7 mouse cellular contexts compared by ENCODE assay signal in the genomic region with DNA sequence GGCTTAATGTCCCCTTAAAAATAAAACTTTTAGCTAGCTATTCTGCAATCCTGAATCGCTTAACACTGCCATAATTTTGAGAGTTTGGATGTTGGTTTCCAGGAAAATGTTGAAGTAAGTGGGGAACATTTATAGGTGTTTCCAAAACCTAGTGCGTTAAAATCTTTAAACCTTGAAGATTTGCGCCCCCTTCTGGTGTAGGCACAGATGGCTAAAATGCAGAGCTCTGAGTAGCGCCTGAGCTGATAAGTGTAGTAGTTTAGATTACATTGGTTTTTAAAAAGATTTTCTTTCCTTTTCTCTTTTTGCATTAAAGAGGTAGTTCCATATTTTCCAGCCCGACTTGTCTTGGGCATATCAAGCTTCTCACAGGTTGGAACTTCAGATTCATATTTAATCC. TPM values are rescaled to one million over a fixed set of nuclear protein-coding genes. Genes with fewer than 3 reads are reported as not detected.
DNase-seq lines count a peak whose midpoint lies in the region; ATAC-seq and TF ChIP-seq lines count a peak whose summit lies in the region.

No protein-coding gene starts in this region.

- H3K27ac ChIP-seq in kidney, embryonic 16.5 days (ENCODE audit: low read length): no peak overlapping the region
- no peak overlapping the region for H3K27ac ChIP-seq in bone marrow, adult 2 months (ENCODE audit: control insufficient read depth, insufficient read depth, low read depth, low read length, poor library complexity)
- H3K27ac ChIP-seq in limb, embryonic 10.5 days: no peak overlapping the region

- WGBS in kidney, embryonic 16.5 days: 42% methylated on average over 5 of the region's 5 CpGs
- 34% methylated on average over 5 of the region's 5 CpGs for WGBS in bone marrow, adult 2 months
- 46% methylated on average over 5 of the region's 5 CpGs for WGBS in limb, embryonic 10.5 days

- peaks cover 28% of the 10 kb centered on the region; the same call in 1 of the 2 replicates for H3K36me3 ChIP-seq in kidney, embryonic 16.5 days (ENCODE audit: insufficient read depth, low read length)
- H3K36me3 ChIP-seq in limb, embryonic 10.5 days: peaks cover 22% of the 10 kb centered on the region

- no peaks in the 10 kb centered on the region for H3K9me3 ChIP-seq in kidney, embryonic 16.5 days (ENCODE audit: low read length)
- H3K9me3 ChIP-seq in limb, embryonic 10.5 days (replicated peaks): no peaks in the 10 kb centered on the region

- H3K9ac ChIP-seq in kidney, embryonic 16.5 days (replicated peaks; ENCODE audit: low read length): no peak overlapping the region

- H3K4me3 ChIP-seq in kidney, embryonic 16.5 days (ENCODE audit: low read length): no peak overlapping the region
- H3K4me3 ChIP-seq in bone marrow, adult 2 months (replicated peaks; ENCODE audit: control insufficient read depth, low read depth, low read length): no peak overlapping the region
- no peak overlapping the region for H3K4me3 ChIP-seq in limb, embryonic 10.5 days

- peak; percentile 75 for DNase-seq in kidney, adult 9 months
- DNase-seq in MEL-GATA-1-ER (ENCODE audit: extremely low read depth, low read depth): peak; percentile 25
- DNase-seq in gastrocnemius, postnatal 10 days: peak; percentile 67
- DNase-seq in limb, embryonic 10.5 days (ENCODE audit: low spot score): peak; percentile 57
- DNase-seq in right cerebral cortex, adult 2 months (ENCODE audit: low spot score in 2 of 2): peak; percentile 73 to 82

- ATAC-seq in kidney, embryonic 16.5 days (ENCODE audit: low FRiP score, low TSS enrichment): no peak

- TF ChIP-seq CTCF in bone marrow, adult 2 months (IDR thresholded peaks at IDR 0.05; ENCODE audit: control insufficient read depth, insufficient read depth, low read length): 0 out of 2 replicates have a peak, but pooled peaks have one; percentile 30

- H3K27me3 ChIP-seq in kidney, embryonic 16.5 days (ENCODE audit: insufficient read depth, low read length): no peaks in the 10 kb centered on the region
- no peaks in the 10 kb centered on the region for H3K27me3 ChIP-seq in limb, embryonic 10.5 days (ENCODE audit: low read depth, poor library complexity, severe bottlenecking)

- no peak for TF ChIP-seq POLR2A in bone marrow, adult 2 months (IDR thresholded peaks at IDR 0.05; ENCODE audit: borderline replicate concordance, control insufficient read depth, low read depth, low read length)

- H3K4me1 ChIP-seq in kidney, embryonic 16.5 days (ENCODE audit: insufficient read depth, low read length): no peaks in the 10 kb centered on the region
- H3K4me1 ChIP-seq in bone marrow, adult 2 months (ENCODE audit: control insufficient read depth, insufficient read depth, low read length): no peaks in the 10 kb centered on the region
- H3K4me1 ChIP-seq in limb, embryonic 10.5 days: no peaks in the 10 kb centered on the region

- no peak overlapping the region for H3K4me2 ChIP-seq in kidney, embryonic 16.5 days (replicated peaks; ENCODE audit: low read depth, low read length)

RNA-seq across cellular contexts. Expression of gene Rep15, which starts 38.1 kb away (rescaled TPM):
- 0.85 and 1.1 TPM in 2 replicates for polyA plus RNA-seq in kidney, embryonic 16.5 days (2015; fragmentation: Nextera tagmentation; extraction: Ambion mirVana)
- polyA plus RNA-seq in bone marrow, adult 2 months (2011; ENCODE audit: insufficient read depth, insufficient read length, low replicate concordance, missing spikeins): 0.59 TPM in 1 of 2 replicates, not detected in the other
- under 1 TPM; 0.66 to 0.77 TPM for total RNA-seq in gastrocnemius, postnatal 10 days (2021)
- polyA plus RNA-seq in limb, embryonic 10.5 days (2016; fragmentation: Nextera tagmentation; extraction: Ambion mirVana): 0.90 and 0.93 TPM in 2 replicates

RNA-seq across cellular contexts. Expression of gene 1700034J05Rik, which starts 40.0 kb away (rescaled TPM):
- polyA plus RNA-seq in kidney, embryonic 16.5 days (2015; fragmentation: Nextera tagmentation; extraction: Ambion mirVana): 0.17 and 0.37 TPM in 2 replicates
- polyA plus RNA-seq in bone marrow, adult 2 months (2011; ENCODE audit: insufficient read depth, insufficient read length, low replicate concordance, missing spikeins): not detected in 2 replicates
- total RNA-seq in gastrocnemius, postnatal 10 days (2021): not detected
- polyA plus RNA-seq in limb, embryonic 10.5 days (2016; fragmentation: Nextera tagmentation; extraction: Ambion mirVana): 0.14 and 0.23 TPM in 2 replicates

RNA-seq across cellular contexts. Expression of gene Mrps35, which starts 48.3 kb away (rescaled TPM):
- polyA plus RNA-seq in kidney, embryonic 16.5 days (2015; fragmentation: Nextera tagmentation; extraction: Ambion mirVana): 120 and 131 TPM in 2 replicates
- polyA plus RNA-seq in bone marrow, adult 2 months (2011; ENCODE audit: insufficient read depth, insufficient read length, low replicate concordance, missing spikeins): 32.3 and 41.9 TPM in 2 replicates
- total RNA-seq in gastrocnemius, postnatal 10 days (2021): 10 to 100 TPM; 68.4 to 70.7 TPM
- 119 and 134 TPM in 2 replicates for polyA plus RNA-seq in limb, embryonic 10.5 days (2016; fragmentation: Nextera tagmentation; extraction: Ambion mirVana)

Comparison
In these comparisons a context has a peak if more than half of its experiments do, and no peak if none do; other contexts are left out.
1. DNase-seq: peak in every context shown above with its lines; median percentile 78 in right cerebral cortex, adult 2 months; 75 in kidney, adult 9 months; 67 in gastrocnemius, postnatal 10 days; 57 in limb, embryonic 10.5 days; 25 in MEL-GATA-1-ER.